Mouse (Mus musculus) spleen, adult 18-20 months (tissue): ENCODE results near the gene Anxa1.
A peak's percentile ranks its signal among the peaks of the same experiment; 100 is the strongest.

Experiments used
- DNase-seq, 2 experiments: peaks; one replicate each; pipeline ENCODE4 v3.0.0; 2022; ENCODE audit warnings: mixed read lengths in 2 of 2

Gene Anxa1

DNA sequence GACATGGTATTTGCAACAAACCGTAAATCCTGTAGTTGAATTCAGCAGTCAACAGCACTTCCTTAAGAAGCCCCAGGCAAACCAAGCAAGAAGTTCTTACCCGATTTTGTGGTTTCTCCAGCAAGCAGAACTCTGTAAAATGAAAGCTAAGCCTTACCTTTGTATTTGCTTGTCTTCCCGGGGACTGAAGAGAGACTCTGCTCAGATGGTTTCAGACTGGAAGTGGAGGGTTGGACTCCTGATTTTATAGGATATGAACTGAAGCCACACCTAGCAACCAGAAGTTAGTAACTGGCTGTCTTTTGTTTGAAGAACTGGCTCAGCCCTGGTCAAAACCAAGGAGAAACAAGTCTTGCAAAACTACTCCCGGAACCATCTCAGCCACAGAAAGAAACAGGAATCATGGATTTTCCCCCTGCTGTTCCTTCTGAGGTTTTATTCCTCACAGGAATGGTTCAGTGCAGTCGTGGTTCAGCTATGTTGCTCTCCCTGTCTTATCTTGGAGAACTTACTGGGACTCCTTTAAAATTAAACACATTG is at the start of gene Anxa1:
Gene Anxa1, minus strand, starts transcription at position 490 of the 540 bp plus-strand sequence.
- DNase-seq: peak in 1 of 2 experiments; percentile 14

DNA sequence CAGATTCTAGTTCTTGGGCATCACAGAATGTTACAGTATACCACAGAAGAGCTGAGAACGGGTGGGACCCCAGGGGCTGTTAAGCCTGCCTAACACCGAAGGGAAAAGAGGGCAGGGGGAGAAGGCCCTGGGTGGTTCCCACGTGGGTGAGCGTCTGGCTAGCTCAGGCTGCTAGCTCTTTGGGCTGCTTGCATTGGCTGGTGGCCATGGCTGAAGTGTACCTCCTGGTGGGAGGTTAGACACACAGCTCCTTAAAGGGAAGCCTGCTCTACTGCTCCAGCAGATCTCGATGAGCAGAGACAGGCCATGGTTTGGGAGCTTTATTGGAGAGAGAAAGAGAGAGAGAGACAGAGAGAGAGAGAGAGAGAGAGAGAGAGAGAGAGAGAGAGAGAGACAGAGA is 46.3 kb upstream of the Anxa1 start:
- DNase-seq: no peak

DNA sequence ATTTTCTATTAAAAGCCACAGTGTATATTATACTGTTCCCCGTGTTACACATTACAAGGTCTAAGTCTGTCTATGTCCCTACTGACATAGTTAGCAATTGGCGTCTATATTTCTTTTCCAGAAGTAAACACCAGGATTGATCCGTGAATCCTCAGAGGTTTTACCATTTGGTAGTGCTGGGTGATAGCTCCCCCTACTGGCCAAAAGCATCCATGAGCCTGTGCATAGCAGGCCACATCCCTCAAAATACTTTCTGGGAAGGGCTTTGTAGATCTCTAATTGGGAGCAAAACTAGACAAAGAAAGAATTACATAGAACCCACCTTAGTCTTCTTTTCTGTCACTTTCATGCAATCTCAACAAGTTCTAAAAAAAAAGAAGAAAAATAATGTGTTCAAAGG is 43.8 kb upstream of the Anxa1 start:
- DNase-seq: peak; percentile 7 to 66

DNA sequence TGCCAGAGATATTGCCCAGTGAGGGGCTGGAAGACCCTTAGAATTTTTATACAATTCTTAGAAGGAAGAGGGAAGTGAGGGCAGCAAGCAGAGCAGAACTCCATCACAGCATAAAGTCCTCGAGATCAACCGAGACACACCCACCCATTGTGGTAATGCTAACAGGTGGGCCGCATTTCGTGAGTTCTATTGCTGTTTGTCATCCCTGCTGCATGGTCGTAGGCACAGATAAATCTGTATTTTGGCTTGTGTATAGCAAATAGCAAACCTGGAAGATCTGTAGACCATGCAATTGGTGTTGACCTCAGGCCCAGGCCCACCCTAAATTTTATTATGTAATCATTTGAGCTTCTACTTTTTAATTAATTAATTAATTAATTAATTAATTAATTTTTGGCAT is 43.2 kb upstream of the Anxa1 start:
- DNase-seq: no peak

DNA sequence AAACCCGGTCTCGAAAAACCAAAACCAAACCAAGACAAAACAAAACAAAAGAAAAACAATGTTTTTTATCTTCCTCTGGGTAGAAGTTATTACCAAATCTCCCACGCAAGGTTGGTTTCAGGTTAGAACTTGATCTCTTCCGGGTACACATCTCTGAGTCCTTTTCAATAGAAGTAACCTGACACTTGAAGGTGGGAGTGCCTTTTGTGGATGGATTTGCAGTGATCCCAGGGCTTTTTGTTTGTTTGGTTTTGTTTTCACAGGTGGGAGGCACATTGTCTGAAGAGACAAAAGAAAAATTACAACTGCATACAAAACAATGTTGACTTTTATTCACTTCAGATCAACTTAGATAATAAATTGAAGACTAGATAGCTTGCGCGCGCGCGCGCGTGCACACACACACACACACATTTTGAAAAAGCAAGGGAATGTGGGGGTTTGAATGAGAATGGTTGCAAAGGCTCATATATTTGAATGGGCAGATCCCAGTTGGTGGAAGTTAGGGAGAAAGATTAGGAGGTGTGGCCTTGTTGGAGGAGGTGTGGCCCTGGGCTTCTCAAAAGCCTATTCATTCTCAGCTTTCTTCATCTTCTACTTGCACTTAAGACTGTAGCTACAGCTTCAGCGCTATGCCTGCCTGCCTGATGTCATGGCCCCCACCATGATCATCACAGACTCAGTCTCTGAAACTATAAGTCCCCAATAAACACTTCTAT is 35.9 kb upstream of the Anxa1 start:
- no peak for DNase-seq

DNA sequence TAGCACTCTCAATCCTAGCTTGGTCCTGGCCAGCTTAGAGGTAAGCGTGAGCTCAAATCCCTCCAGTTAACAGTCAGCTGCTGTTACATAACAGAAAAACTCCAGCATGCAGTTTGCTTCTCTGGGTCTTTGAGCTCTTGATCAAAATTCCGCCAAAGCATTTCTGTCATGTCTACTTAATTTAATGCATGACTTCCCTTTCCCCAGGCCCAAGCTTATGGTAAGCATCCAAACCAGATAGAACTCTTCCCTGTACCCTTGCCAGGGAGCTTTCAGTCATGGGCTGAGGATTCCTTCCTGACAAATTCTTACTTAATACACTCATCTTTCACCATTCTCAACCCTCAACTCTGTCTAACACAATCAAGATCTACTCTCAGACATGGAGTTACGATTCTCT is 20.5 kb upstream of the Anxa1 start:
- DNase-seq: no peak

DNA sequence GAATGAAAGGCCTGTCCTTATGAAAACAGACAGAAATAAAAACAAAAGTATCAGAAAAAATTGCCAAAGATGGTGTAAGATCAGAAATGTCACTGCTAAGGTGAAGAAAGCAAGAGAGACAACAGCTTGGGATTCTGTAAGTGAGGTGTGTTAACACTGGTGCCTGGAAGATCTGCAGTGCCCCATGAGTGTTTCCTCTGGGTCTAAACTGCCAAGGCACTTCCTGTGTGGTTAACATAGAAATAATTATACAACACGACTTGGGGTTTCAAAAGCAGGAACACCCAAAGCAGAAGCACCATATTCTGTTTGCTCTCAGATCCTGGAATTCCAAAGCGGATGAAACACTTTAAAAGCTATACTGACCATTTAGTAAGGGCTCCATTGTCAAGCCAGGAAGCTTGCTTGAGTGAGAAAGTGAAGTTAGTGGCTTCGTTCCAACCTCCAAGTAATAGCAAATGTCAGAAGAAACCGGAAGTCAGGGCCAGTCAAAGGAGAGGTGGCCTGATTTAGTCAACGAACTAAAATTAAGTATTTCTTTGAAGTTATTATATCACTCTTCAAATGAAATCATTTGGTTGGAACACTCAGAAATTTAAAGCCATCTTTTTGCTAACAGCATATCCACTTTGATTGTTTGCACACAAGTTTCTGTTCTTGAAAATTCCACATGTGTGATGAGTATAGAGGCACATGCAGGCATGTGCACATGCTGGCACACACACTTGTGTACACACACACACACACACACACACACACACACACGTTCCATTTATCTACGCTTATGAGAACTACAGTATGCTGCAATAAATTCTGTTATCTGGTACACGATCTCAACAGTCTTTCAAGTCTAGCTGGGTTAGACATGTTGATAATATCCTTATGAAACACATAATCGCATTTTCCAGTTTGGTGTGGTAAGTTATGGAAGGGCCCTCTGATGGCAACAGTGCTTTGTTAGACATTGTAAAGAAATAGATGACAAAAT is 19.1 kb upstream of the Anxa1 start:
- DNase-seq: peak in 1 of 2 experiments; percentile 11

DNA sequence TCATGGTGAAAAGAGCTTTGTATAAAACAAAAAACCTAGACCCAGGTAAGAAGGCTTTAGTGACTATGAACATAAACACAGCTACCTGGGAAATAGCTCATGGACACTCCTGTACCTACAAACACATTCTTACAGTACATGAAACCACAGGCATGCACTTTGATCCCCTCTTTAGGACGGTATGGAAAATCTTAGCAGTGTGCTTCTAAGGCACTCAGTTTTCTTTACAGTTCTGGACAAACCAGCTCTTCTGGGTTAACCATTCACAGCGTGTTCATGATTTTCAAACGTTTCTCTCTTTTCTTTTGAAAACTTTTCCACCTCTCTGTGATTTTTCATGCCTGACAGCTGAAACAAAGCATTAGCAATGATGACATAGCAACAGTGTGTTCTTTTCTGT is 15.7 kb upstream of the Anxa1 start:
- no peak for DNase-seq

DNA sequence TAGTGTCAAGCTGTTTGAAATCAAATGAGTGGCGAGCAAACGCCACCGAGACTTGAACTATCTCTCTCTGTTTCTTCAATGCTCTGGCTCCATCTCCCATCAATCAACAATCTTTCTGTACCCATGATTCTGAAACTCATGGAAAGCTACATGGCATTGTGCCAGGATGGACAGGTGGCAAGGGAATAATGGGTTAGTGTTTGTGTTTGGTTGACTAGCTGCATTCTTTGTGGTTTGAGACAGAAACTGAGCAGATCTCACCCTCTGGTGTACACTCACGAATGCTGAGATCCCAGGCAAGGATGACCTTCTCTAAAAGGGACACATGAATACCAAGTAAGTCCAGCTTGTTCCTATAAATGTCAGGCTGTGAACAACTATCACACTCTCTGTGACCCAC is 14.3 kb upstream of the Anxa1 start:
- no peak for DNase-seq

DNA sequence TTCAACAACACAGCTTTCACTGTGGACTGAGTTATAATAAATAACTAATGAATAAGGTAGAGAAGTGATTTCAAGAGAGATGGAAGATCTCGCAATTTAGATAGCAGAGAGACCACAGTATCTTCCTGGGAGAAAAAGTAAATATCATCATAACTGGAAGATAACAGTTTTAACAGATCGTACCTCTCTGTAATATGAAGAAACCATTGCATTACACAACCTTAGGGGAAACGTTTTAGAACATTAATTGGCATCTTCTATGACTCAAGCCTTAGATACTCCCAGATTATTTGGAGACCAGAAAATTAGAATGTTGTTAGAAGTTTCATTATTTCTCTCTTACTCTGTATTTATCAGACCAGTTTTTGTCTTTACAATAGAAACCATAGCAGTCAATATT is 13.0 kb upstream of the Anxa1 start:
- DNase-seq: no peak

DNA sequence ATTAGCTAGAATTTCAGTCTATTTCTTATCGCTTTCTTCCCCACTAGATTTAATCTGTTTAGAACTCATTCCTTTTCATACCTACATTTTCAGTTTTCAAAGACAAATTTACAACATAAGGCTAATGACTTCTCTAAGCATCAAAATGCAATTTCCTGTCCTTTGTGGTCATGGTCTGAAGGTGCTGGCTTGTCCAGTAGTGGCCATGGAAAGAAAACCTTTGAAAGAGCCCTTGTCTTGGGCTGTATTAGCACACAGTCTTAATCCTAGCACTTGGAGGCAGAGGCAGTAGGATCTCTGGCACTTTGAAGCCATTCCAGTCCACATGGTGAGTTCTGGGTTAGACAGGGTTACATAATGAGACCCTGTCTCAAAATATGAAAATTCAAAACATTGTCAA is 12.5 kb upstream of the Anxa1 start:
- DNase-seq: no peak

DNA sequence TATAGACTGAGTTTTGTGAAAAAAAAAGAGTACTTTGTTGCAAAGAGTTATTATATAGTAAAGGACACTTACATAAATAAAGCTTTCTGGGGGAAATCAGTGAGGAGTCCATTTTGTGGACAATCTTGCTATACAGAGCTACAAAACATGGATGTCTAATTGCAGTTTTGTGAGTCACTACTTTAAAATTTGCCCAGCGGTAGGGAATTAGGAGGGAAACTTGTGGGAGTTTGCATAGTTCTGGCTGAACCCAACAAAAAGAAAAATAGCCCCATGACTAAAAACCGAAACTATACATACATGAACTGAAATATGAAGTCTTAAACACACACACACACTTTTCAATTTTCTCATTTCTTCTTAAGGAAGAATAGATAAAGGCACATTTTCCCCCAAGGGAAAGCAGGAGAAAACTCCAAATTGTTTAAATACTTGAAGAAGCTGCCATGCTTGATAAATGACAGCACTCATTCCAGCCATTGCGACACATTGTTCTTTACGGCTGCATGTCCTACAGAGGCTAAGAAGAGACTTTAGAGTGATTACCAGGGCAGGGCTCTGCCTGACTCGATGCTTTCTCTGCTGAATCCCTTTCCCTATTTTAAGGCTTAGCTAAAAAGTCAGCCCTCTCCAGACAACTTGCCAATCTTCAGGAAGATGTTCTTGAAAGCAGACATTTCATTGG is 11.9 kb upstream of the Anxa1 start:
- DNase-seq: no peak

DNA sequence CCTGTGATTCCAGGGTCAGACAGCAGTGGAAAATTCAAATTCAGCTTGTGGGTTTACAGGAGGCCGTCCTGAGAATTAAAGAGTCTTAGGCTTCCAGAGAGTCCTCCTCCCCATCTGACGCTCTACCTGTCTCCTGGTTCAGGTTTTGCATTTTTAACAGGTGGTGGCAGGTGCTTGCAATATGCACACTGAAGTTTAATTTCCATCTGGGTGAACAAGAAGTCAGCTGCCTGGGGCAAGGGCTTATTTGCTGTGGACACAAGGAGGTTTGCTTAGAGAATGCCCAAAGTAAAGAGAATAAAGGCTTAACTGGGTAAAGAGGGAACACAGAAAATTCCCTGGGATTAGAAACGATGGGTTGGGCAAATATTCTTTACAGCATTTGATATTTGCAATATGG is 11.2 kb upstream of the Anxa1 start:
- DNase-seq: no peak

DNA sequence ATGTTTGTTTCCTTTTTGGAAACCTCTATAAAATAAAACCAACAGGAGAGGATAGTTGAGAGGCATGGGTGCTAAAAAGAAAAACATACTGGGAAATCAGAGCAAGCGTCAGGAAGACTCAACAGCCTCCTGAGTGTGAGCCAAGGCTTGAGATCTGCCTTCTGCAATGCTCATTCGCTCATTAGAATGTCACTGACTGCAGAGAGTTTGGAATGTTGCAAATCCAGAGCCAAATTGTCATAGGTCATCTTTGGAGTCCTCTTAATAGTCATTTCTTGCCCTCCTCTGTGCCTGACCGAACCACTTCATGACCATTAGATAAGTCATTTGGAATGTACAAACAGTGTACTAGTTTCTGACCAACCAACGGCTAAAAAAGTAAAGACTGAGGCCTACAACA is 8.4 kb upstream of the Anxa1 start:
- no peak for DNase-seq

DNA sequence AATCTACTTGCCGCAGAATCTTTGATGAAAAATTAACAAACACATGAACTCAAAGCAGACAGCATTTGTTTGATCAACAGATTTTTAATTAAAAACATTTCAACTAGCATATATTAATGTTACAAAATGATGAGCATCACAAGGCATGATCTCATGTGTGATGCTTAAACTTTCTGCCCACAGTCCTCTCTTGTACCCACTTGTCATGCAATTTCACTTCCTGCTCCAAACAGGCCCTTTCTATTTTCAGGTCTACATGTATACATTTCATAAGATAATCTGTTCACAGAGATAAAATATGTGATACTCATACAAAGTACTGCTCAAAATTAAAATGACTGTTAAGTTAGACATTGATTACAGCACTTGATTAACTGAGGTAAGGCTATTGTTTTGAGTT is 6.3 kb upstream of the Anxa1 start:
- no peak for DNase-seq

DNA sequence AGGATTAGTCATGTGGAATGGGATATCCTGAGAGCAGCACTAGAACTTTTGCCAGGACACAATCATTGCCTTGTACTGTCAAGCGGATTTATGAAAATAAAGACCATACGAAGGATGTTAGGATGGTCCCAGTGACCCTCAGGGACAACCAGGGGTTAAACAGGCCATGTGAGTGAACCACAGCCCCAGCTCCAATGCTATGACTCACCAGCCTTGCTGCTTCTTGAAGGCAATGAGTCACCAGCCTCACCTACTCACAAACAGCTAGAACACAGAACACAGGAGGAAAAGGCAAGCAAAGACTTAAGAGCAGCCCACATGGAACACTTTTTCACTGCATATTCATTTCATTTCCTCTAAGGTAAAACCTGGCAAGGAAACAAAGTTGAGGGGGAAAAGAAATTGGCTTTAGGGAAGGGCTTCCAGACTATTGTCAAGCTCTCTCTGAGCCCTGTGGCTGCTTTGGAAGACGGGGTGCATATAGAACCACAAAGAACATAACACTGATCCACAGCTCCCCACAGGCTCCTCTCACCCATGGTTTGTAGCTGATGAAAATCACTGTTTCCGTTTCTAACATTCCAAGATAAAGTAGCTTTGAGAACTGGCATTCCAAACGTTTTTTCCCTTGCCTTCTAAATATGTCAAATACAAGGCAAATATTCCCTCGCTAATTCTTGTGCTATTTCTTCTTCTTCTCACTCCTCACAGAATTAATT is 3.0 kb upstream of the Anxa1 start:
- no peak for DNase-seq

DNA sequence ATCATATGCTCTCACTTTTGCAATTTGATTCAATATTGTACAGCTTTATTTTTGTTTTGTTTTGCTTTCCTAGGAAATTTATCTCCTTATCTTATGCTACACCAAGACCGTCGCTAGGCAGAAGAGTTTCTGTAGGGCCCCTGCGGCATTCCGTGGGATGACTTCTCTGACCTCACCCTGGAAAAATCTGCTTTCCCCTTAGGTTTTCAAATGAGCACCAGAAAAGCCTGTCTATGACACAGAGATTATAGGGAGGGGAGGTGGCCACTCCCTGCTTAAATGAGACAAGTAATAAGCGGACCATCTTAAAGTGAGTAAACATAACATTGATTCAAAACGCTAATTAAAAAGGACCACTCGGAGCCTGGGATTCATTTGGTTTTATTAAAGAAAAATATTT is 1.0 kb downstream of the Anxa1 start:
- DNase-seq: no peak

DNA sequence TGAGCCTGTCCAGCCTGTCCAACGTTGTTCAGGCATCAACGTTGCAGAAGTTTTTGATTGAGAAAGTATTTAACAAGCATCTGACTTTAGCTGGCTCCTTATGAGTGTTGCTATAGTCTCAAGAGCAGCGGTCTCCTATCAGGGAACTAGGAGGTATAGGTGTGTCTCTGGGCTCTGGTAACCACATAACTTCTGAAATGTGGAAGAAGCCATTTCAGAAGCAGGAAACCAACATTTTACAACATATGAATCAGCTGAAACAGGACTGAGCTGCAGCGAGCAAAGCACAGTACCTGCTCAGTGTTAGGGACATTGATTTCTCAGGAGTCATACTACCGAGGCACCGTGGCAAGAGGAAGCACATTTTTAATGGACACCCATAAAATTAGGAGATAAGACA is 1.5 kb downstream of the Anxa1 start:
- DNase-seq: peak in 1 of 2 experiments; percentile 9

DNA sequence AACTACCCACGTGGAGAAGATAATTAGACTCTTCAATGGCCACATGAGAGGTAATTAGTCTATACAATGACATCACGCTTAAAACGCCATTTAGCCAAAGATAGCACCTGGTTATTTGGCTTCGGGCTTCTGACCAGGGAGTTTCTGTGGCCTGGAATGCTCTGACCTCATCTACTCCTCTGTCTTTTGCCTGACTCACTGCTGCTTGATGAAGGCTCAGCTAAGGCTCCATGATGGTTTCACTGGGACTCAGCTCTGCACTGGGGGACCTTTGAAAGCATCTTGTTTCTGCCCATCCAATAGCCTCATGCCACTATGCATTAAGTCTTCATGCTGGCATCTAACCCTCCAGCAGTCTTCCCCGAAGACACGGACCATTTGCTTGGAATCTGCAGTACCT is 2.5 kb downstream of the Anxa1 start:
- DNase-seq: no peak

DNA sequence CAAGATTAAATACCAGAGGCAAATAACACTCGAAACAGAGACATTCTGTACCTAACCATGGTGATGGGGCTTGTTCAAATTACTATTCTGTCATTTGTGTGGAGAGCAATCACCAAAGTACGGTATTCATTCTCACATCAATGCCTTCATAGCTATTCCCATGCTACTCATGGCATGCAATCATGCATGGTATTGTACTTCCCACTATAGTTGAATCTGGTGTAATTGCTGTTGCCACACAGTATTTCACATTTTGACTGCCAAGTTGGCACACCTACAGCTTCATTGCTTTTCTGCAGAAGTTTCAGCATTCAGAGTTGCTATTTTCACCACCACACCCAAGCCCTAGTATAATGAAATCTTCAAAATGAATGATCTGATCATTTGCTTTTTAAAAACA is 4.4 kb downstream of the Anxa1 start:
- DNase-seq: no peak

DNA sequence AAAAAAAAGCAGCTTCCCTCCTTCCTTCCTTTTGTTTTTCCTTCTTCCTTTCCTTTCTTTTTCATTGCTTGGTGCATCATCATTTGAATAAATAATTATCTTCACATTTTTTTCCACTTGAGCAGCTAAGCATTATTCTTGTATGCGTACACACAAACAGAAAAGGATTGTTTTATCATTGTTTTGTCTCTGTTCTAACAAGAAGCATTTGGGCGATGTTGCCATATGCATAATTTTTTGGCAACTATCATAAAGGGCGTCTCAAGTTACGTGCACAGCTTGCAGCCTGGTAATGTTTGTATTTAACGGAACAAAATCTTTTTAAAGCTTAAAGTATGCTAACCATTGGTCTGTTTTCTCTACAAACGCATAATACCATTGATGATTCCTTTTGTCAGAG is 5.1 kb downstream of the Anxa1 start:
- DNase-seq: no peak

DNA sequence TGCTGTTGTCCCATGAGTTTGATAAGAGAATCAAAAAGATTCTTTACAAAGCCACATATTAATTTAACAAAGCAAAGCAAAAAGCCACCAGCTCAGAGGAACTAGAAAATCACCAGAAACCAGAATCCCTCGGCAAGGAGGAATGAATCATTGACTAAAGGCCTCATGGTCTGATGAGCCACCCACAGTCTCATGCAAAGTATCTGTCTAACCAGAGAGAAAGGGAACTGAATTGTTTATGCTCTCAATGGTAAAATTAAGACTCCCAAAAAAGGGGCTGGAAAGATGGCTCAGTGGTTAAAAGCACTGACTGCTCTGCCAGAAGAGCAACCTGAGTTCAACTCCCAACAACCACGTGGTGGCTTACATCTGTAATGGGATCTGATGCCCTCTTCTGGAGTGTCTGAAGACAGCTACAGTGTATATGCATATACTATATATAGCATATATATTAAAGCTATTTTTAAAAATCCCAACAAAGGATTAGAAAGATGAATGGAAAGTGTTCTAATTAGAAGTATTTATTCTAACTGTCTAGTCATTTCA is 9.5 kb downstream of the Anxa1 start:
- DNase-seq: no peak
